Mouse (Mus musculus) MEL (cell line): ENCODE results near the gene Myo19. TPM values are rescaled to one million over a fixed set of nuclear protein-coding genes. Genes with fewer than 3 reads are reported as not detected.

ENCODE experiments used
- DNase-seq: peaks from one replicate; pipeline ENCODE4 v3.0.0; 2011; ENCODE audit warnings: low read depth, low spot score
- H3K27ac ChIP-seq: 2 replicates; pipeline ENCODE4 v1.5.1; 2012; ENCODE audit warnings: low read depth, mild to moderate bottlenecking, control low read depth, low read length, moderate library complexity; ENCODE audit not compliant: control insufficient read depth
- H3K27me3 ChIP-seq, 2 experiments: fragments of 150-350 bp in 1 of 2; sonication (generic) in 1 of 2; 2 replicates each; pipeline ENCODE4 v1.6.1; 2012; ENCODE audit warnings: low read length in 2 of 2, mild to moderate bottlenecking in 2 of 2, improper control_type of control experiment in 1 of 2, moderate library complexity in 1 of 2; ENCODE audit not compliant: insufficient read depth in 2 of 2, control insufficient read depth in 1 of 2
- H3K36me3 ChIP-seq, 2 experiments: 2 replicates each; pipeline ENCODE4 v1.6.1; 2012 to 2014; ENCODE audit warnings: low read length in 2 of 2, improper control_type of control experiment in 1 of 2, inconsistent platforms in 1 of 2, mild to moderate bottlenecking in 1 of 2; ENCODE audit not compliant: insufficient read depth in 2 of 2, control insufficient read depth in 1 of 2
- H3K4me1 ChIP-seq, 2 experiments: fragments of 150-350 bp in 1 of 2; sonication (generic) in 1 of 2; 2 replicates each; pipeline ENCODE4 v1.6.1; 2012; ENCODE audit warnings: low read length in 2 of 2, improper control_type of control experiment in 1 of 2, mild to moderate bottlenecking in 1 of 2; ENCODE audit not compliant: insufficient read depth in 2 of 2, control insufficient read depth in 1 of 2
- H3K4me3 ChIP-seq, 2 experiments: fragments of 150-350 bp in 1 of 2; sonication (generic) in 1 of 2; 2 replicates each; pipeline ENCODE4 v1.5.1; 2012; ENCODE audit warnings: low read depth in 2 of 2, low read length in 2 of 2, mild to moderate bottlenecking in 2 of 2, moderate library complexity in 2 of 2, control low read depth in 1 of 2, improper control_type of control experiment in 1 of 2; ENCODE audit not compliant: control insufficient read depth in 1 of 2, insufficient read depth in 1 of 2
- H3K79me2 ChIP-seq: 2 replicates; pipeline ENCODE4 v1.6.1; 2012; ENCODE audit warnings: mild to moderate bottlenecking, low read length, moderate library complexity; ENCODE audit not compliant: control insufficient read depth, poor library complexity, insufficient read depth
- H3K9ac ChIP-seq: 2 replicates; pipeline ENCODE4 v1.6.1; 2012; ENCODE audit warnings: low read depth, mild to moderate bottlenecking, control low read depth, low read length, moderate library complexity; ENCODE audit not compliant: control insufficient read depth, poor library complexity, severe bottlenecking
- H3K9me3 ChIP-seq: fragments of 150-350 bp; sonication (generic); replicated peaks from 2 replicates; pipeline ENCODE4 v1.6.1; 2012; ENCODE audit warnings: mild to moderate bottlenecking, low read length, improper control_type of control experiment, moderate library complexity; ENCODE audit not compliant: insufficient read depth
- BHLHE40 ChIP-seq: IDR thresholded peaks from 2 replicates; pipeline ENCODE4 v1.6.1; 2012; ENCODE audit warnings: low read depth, mild to moderate bottlenecking, inconsistent platforms, low read length, improper control_type of control experiment, borderline replicate concordance
- CHD1 ChIP-seq: IDR thresholded peaks from 2 replicates; pipeline ENCODE4 v1.6.1; 2012; ENCODE audit warnings: low read depth, mild to moderate bottlenecking, inconsistent platforms, low read length, improper control_type of control experiment
- CTCF ChIP-seq, 3 experiments: IDR thresholded peaks in 2 of 3; conservative IDR thresholded peaks in 1 of 3; 2 replicates each; pipeline ENCODE4 v1.5.1; 2011 to 2012; ENCODE audit warnings: low read length in 3 of 3, low read depth in 2 of 3, mild to moderate bottlenecking in 2 of 3, improper control_type of control experiment in 1 of 3, inconsistent platforms in 1 of 3, mixed read lengths in 1 of 3, moderate library complexity in 1 of 3; ENCODE audit not compliant: control insufficient read depth in 1 of 3, insufficient read depth in 1 of 3, poor library complexity in 1 of 3, severe bottlenecking in 1 of 3
- E2F4 ChIP-seq: IDR thresholded peaks from 2 replicates; pipeline ENCODE4 v1.6.1; 2011; ENCODE audit warnings: low read depth, low read length, improper control_type of control experiment, borderline replicate concordance
- EP300 ChIP-seq, 2 experiments: IDR thresholded peaks; 2 replicates each; pipeline ENCODE4 v1.6.1; 2011; ENCODE audit warnings: improper control_type of control experiment in 2 of 2, low read length in 2 of 2, low read depth in 1 of 2, mild to moderate bottlenecking in 1 of 2
- ETS1 ChIP-seq: IDR thresholded peaks from 2 replicates; pipeline ENCODE4 v1.6.1; 2012; ENCODE audit warnings: low read depth, mild to moderate bottlenecking, inconsistent platforms, low read length, improper control_type of control experiment, moderate library complexity
- GABPA ChIP-seq: IDR thresholded peaks from 2 replicates; pipeline ENCODE4 v1.6.1; 2012; ENCODE audit warnings: low read depth, mild to moderate bottlenecking, inconsistent platforms, low read length, improper control_type of control experiment, moderate library complexity
- GATA1 ChIP-seq: IDR thresholded peaks from 2 replicates; pipeline ENCODE4 v1.6.1; 2011; ENCODE audit warnings: low read depth, low read length, improper control_type of control experiment
- HCFC1 ChIP-seq: IDR thresholded peaks from 2 replicates; pipeline ENCODE4 v1.6.1; 2012; ENCODE audit warnings: low read depth, mild to moderate bottlenecking, inconsistent platforms, low read length, improper control_type of control experiment, moderate library complexity
- JUND ChIP-seq: IDR thresholded peaks from 2 replicates; pipeline ENCODE4 v1.6.1; 2011; ENCODE audit warnings: low read depth, mild to moderate bottlenecking, improper control_type of control experiment, low read length
- KAT2A ChIP-seq: conservative IDR thresholded peaks from 2 replicates; pipeline ENCODE4 v1.6.1; 2012; ENCODE audit warnings: low read depth, low read length, improper control_type of control experiment, inconsistent platforms
- MAFK ChIP-seq: IDR thresholded peaks from 2 replicates; pipeline ENCODE4 v1.6.1; 2011; ENCODE audit warnings: low read depth, mild to moderate bottlenecking, low read length, improper control_type of control experiment, borderline replicate concordance
- MAX ChIP-seq: IDR thresholded peaks from 2 replicates; pipeline ENCODE4 v1.6.1; 2011; ENCODE audit warnings: low read length, improper control_type of control experiment
- MAZ ChIP-seq: IDR thresholded peaks from 2 replicates; pipeline ENCODE4 v1.6.1; 2012; ENCODE audit warnings: low read depth, mild to moderate bottlenecking, inconsistent platforms, low read length, improper control_type of control experiment
- MEF2A ChIP-seq: IDR thresholded peaks from 2 replicates; pipeline ENCODE4 v1.6.1; 2014; ENCODE audit warnings: low read depth, mild to moderate bottlenecking, inconsistent platforms, low read length, improper control_type of control experiment; ENCODE audit not compliant: poor library complexity, insufficient replicate concordance, severe bottlenecking; ENCODE audit errors: extremely low read depth
- MXI1 ChIP-seq: IDR thresholded peaks from 2 replicates; pipeline ENCODE4 v1.6.1; 2011; ENCODE audit warnings: mild to moderate bottlenecking, low read depth, low read length, improper control_type of control experiment
- MYB ChIP-seq: IDR thresholded peaks from 2 replicates; pipeline ENCODE4 v1.6.1; 2011; ENCODE audit warnings: mild to moderate bottlenecking, low read depth, low read length, improper control_type of control experiment
- MYC ChIP-seq: IDR thresholded peaks from 2 replicates; pipeline ENCODE4 v1.6.1; 2011; ENCODE audit warnings: low read depth, mild to moderate bottlenecking, low read length, improper control_type of control experiment, moderate library complexity
- NELFE ChIP-seq: IDR thresholded peaks from 2 replicates; pipeline ENCODE4 v1.6.1; 2011; ENCODE audit warnings: low read depth, low read length, improper control_type of control experiment
- NRF1 ChIP-seq: IDR thresholded peaks from 2 replicates; pipeline ENCODE4 v1.6.1; 2014; ENCODE audit warnings: low read depth, mild to moderate bottlenecking, inconsistent platforms, low read length, improper control_type of control experiment, moderate library complexity; ENCODE audit not compliant: poor library complexity, insufficient read depth, severe bottlenecking
- POLR2A ChIP-seq, 2 experiments: IDR thresholded peaks; 2 replicates each; pipeline ENCODE4 v1.6.1; 2011 to 2012; ENCODE audit warnings: low read length in 2 of 2, mild to moderate bottlenecking in 2 of 2, control low read depth in 1 of 2, improper control_type of control experiment in 1 of 2, low read depth in 1 of 2, moderate library complexity in 1 of 2; ENCODE audit not compliant: control insufficient read depth in 1 of 2, insufficient read depth in 1 of 2, poor library complexity in 1 of 2
- POLR2AphosphoS2 ChIP-seq: IDR thresholded peaks from 2 replicates; pipeline ENCODE4 v1.6.1; 2011; ENCODE audit warnings: low read length, improper control_type of control experiment
- POLR2AphosphoS5 ChIP-seq: IDR thresholded peaks from 2 replicates; pipeline ENCODE4 v1.6.1; 2012; ENCODE audit warnings: low read depth, borderline replicate concordance, mild to moderate bottlenecking, inconsistent platforms, low read length, moderate library complexity, mixed read lengths
- RAD21 ChIP-seq: IDR thresholded peaks from 2 replicates; pipeline ENCODE4 v1.6.1; 2011; ENCODE audit warnings: mild to moderate bottlenecking, low read depth, low read length, improper control_type of control experiment
- RCOR1 ChIP-seq: IDR thresholded peaks from 2 replicates; pipeline ENCODE4 v1.6.1; 2012; ENCODE audit warnings: low read depth, mild to moderate bottlenecking, inconsistent platforms, low read length, improper control_type of control experiment
- SIN3A ChIP-seq: IDR thresholded peaks from 2 replicates; pipeline ENCODE4 v1.6.1; 2012; ENCODE audit warnings: low read length, improper control_type of control experiment, inconsistent platforms
- SMC3 ChIP-seq: IDR thresholded peaks from 2 replicates; pipeline ENCODE4 v1.6.1; 2011; ENCODE audit warnings: low read depth, low read length, improper control_type of control experiment
- TAL1 ChIP-seq: IDR thresholded peaks from 2 replicates; pipeline ENCODE4 v1.6.1; 2012; ENCODE audit warnings: mild to moderate bottlenecking, inconsistent platforms, low read length, moderate library complexity, mixed read lengths
- TCF12 ChIP-seq: IDR thresholded peaks from 2 replicates; pipeline ENCODE4 v1.6.1; 2014; ENCODE audit warnings: low read depth, mild to moderate bottlenecking, inconsistent platforms, low read length, improper control_type of control experiment, moderate library complexity
- USF1 ChIP-seq: IDR thresholded peaks from 2 replicates; pipeline ENCODE4 v1.6.1; 2014; ENCODE audit warnings: low read depth, mild to moderate bottlenecking, inconsistent platforms, low read length, improper control_type of control experiment, moderate library complexity
- USF2 ChIP-seq, 2 experiments: IDR thresholded peaks; 2 replicates each; pipeline ENCODE4 v1.6.1; 2011 to 2012; ENCODE audit warnings: improper control_type of control experiment in 2 of 2, low read length in 2 of 2, borderline replicate concordance in 1 of 2, inconsistent platforms in 1 of 2, low read depth in 1 of 2, mild to moderate bottlenecking in 1 of 2; ENCODE audit not compliant: insufficient read depth in 1 of 2
- ZC3H11A ChIP-seq: IDR thresholded peaks from 2 replicates; pipeline ENCODE4 v1.6.1; 2012; ENCODE audit warnings: low read depth, mild to moderate bottlenecking, inconsistent platforms, low read length, improper control_type of control experiment
- ZKSCAN1 ChIP-seq: IDR thresholded peaks from 2 replicates; pipeline ENCODE4 v1.6.1; 2012; ENCODE audit warnings: low read depth, mild to moderate bottlenecking, inconsistent platforms, low read length, improper control_type of control experiment, moderate library complexity
- ZMIZ1 ChIP-seq: IDR thresholded peaks from 2 replicates; pipeline ENCODE4 v1.6.1; 2012; ENCODE audit warnings: low read depth, mild to moderate bottlenecking, inconsistent platforms, low read length, improper control_type of control experiment, moderate library complexity
- ZNF384 ChIP-seq: IDR thresholded peaks from 2 replicates; pipeline ENCODE4 v1.6.1; 2012; ENCODE audit warnings: low read depth, mild to moderate bottlenecking, inconsistent platforms, low read length, improper control_type of control experiment
- polyA plus RNA-seq, 2 experiments: library from polyadenylated mRNA; stranded (reverse) in 1 of 2; unstranded in 1 of 2; fragments of >175 nt in 1 of 2; fragments of >200 nt in 1 of 2; gene quantifications; 2 replicates each; pipeline versions ENCODE4 v1.2.1 to v1.2.4; 2012; ENCODE audit warnings: low replicate concordance in 2 of 2, low read depth in 1 of 2; ENCODE audit not compliant: insufficient read length in 2 of 2, insufficient read depth in 1 of 2, missing spikeins in 1 of 2
- total RNA-seq: library from RNA; depleted of rRNA; stranded (reverse); fragments of 300-350 nt; gene quantifications from 2 replicates; pipeline ENCODE4 v1.2.3, GENCODE M21; 2012

Myo19 gene
- total and polyA plus RNA-seq, 3 experiments, result 14.9 to 27.1 TPM; not detected in 1

DNA sequence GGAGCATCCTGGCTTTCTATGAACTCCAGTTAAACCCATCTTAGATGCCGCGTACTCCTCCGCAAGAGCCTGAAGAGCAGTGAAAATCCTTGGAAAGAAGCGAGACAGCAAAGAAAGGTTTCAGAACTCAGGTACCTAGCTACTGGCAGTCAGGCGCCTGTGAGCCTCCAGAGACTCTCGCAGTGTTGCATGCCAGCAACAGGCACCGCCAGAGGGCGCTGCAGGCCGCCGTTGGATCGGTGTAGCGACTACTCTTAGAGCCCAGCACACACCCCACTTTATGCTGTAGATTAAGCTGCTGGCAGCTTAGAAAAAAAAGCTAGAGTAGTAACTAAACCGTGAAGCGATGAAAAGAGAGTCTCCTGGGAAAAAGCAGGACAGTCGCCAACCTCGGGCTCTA lies 38.5 kb downstream of the Myo19 start (continued):
- peak; percentile 56; the same call in 1 of the 2 replicates for TF ChIP-seq MAX
- TF ChIP-seq, all 39 proteins: peak for 17

GRCm38 (mm10) chr11:84919276-84919675 lies 39.3 kb downstream of the Myo19 start:
- peak; percentile 92 for DNase-seq
- H3K4me1 ChIP-seq, result peaks cover 0 to 17% of the 10 kb centered on the region in 2 experiments; a peak in 3 of 4 replicates
- no peak overlapping the region for H3K27ac ChIP-seq
- peaks cover 12% of the 10 kb centered on the region for H3K79me2 ChIP-seq
- peaks cover 6 to 8% of the 10 kb centered on the region in 2 experiments for H3K27me3 ChIP-seq
- H3K36me3 ChIP-seq, result peaks cover 0 to 19% of the 10 kb centered on the region in 2 experiments; a peak in 2 of 4 replicates
- H3K9me3 ChIP-seq, result no peaks in the 10 kb centered on the region
- H3K9ac ChIP-seq, result peak overlapping the region; percentile 69; the same call in 1 of the 2 replicates
- peak overlapping the region; percentile 52 to 60 for H3K4me3 ChIP-seq
- TF ChIP-seq MAFK, result no peak
- TF ChIP-seq MEF2A, result no peak
- TF ChIP-seq KAT2A, result no peak
- no peak for TF ChIP-seq GATA1
- peak in 1 of 2 experiments; percentile 29; a peak in 1 of 4 replicates for TF ChIP-seq POLR2A (IDR thresholded peaks at IDR 0.05; ENCODE audit: control insufficient read depth in 1 of 2, insufficient read depth in 1 of 2, low read depth in 1 of 2, low read length in 2 of 2, poor library complexity in 1 of 2)
- TF ChIP-seq ZC3H11A, result peak; percentile 60
- peak; percentile 35 for TF ChIP-seq ZNF384
- TF ChIP-seq MYB, result no peak
- TF ChIP-seq NELFE, result no peak; the same call in 1 of the 2 replicates
- TF ChIP-seq JUND, result no peak
- peak; percentile 35; the same call in 1 of the 2 replicates for TF ChIP-seq USF1
- peak; percentile 63 for TF ChIP-seq RAD21
- peak; percentile 53 to 77 (median 54) for TF ChIP-seq CTCF (IDR thresholded peaks at IDR 0.05 in 2 of 3, conservative IDR thresholded peaks at IDR 0.05 in 1 of 3; ENCODE audit: control insufficient read depth in 1 of 3, insufficient read depth in 1 of 3, low read depth in 2 of 3, low read length in 3 of 3, poor library complexity in 1 of 3, severe bottlenecking in 1 of 3)
- TF ChIP-seq NRF1, result no peak
- TF ChIP-seq ZKSCAN1, result no peak
- TF ChIP-seq SMC3, result peak; percentile 61
- TF ChIP-seq RCOR1, result no peak
- no peak for TF ChIP-seq CHD1
- peak; percentile 89 for TF ChIP-seq MXI1
- TF ChIP-seq TCF12, result 0 out of 2 replicates have a peak, but pooled peaks have one; percentile 24
- peak; percentile 52 for TF ChIP-seq HCFC1
- TF ChIP-seq ETS1, result 0 out of 2 replicates have a peak, but pooled peaks have one; percentile 22
- TF ChIP-seq ZMIZ1, result no peak
- no peak for TF ChIP-seq POLR2AphosphoS2
- TF ChIP-seq POLR2AphosphoS5, result no peak
- no peak for TF ChIP-seq USF2 (IDR thresholded peaks at IDR 0.05; ENCODE audit: borderline replicate concordance in 1 of 2, insufficient read depth in 1 of 2, low read depth in 1 of 2, low read length in 2 of 2)
- no peak for TF ChIP-seq MAZ
- TF ChIP-seq GABPA, result no peak
- TF ChIP-seq TAL1, result no peak
- no peak for TF ChIP-seq E2F4
- peak; percentile 81 for TF ChIP-seq MAX
- 0 out of 2 replicates have a peak, but pooled peaks have one; percentile 9 for TF ChIP-seq BHLHE40
- TF ChIP-seq MYC, result peak; percentile 98
- TF ChIP-seq EP300 (IDR thresholded peaks at IDR 0.05; ENCODE audit: low read depth in 1 of 2, low read length in 2 of 2), result no peak
- peak; percentile 74 for TF ChIP-seq SIN3A
